Mouse (Mus musculus) WW6 (cell line): ENCODE measurements at regions not wholly inside any gene's neighbourhood (a gene's known extent, or its start where the extent isn't known, plus 50 kb on each side); places are given as distances from the start of the nearest gene placed in this dataset.

Experiments used
- DNase-seq: peaks from one replicate; pipeline ENCODE4 v3.0.0-alpha.2; 2013; ENCODE audit warnings: low read depth, low spot score

- DNase-seq, result no peak
These were observed 304.0 kb downstream of the Inhba start for GRCm38 (mm10) chr13:16315689-16316088.

- no peak for DNase-seq
These were observed 304.9 kb downstream of the Inhba start for GRCm38 (mm10) chr13:16316581-16316980.

- no peak for DNase-seq
These were observed 305.8 kb downstream of the Inhba start for GRCm38 (mm10) chr13:16317412-16317811.

GRCm38 (mm10) chr13:16320392-16320791, 308.7 kb downstream of the Inhba start:
- no peak for DNase-seq

GRCm38 (mm10) chr13:16325661-16326060, 314.0 kb downstream of the Inhba start:
- DNase-seq, result no peak

- no peak for DNase-seq
These were observed 330.1 kb downstream of the Inhba start for GRCm38 (mm10) chr13:16341727-16342126.

- no peak for DNase-seq
These were observed 330.5 kb downstream of the Inhba start for GRCm38 (mm10) chr13:16342171-16342570.

GRCm38 (mm10) chr13:16343280-16343945, 331.8 kb downstream of the Inhba start:
- no peak for DNase-seq

- DNase-seq, result no peak
These were observed 337.7 kb downstream of the Inhba start for GRCm38 (mm10) chr13:16349353-16349752.

GRCm38 (mm10) chr13:16350061-16350460, 338.4 kb downstream of the Inhba start:
- no peak for DNase-seq

- DNase-seq, result no peak
These were observed 343.7 kb downstream of the Inhba start for GRCm38 (mm10) chr13:16355316-16355715.

GRCm38 (mm10) chr13:16379492-16379891, 367.8 kb downstream of the Inhba start:
- no peak for DNase-seq

GRCm38 (mm10) chr13:16379949-16380348, 368.3 kb downstream of the Inhba start:
- DNase-seq, result no peak

GRCm38 (mm10) chr13:16382936-16383511, 371.4 kb downstream of the Inhba start:
- no peak for DNase-seq

- no peak for DNase-seq
These were observed 404.8 kb downstream of the Inhba start for GRCm38 (mm10) chr13:16416356-16417019.

GRCm38 (mm10) chr13:16424147-16424546, 412.5 kb downstream of the Inhba start:
- no peak for DNase-seq

GRCm38 (mm10) chr13:16435436-16435835, 423.8 kb downstream of the Inhba start:
- no peak for DNase-seq

- DNase-seq, result no peak
These were observed 441.6 kb downstream of the Inhba start for GRCm38 (mm10) chr13:16453234-16453633.

GRCm38 (mm10) chr13:16459743-16460142, 448.1 kb downstream of the Inhba start:
- DNase-seq, result no peak

- no peak for DNase-seq
These were observed 450.0 kb downstream of the Inhba start for GRCm38 (mm10) chr13:16461681-16462080.

- no peak for DNase-seq
These were observed 453.2 kb downstream of the Inhba start for GRCm38 (mm10) chr13:16464823-16465222.

GRCm38 (mm10) chr13:16465317-16465716, 453.7 kb downstream of the Inhba start:
- no peak for DNase-seq

GRCm38 (mm10) chr13:16465812-16466211, 454.2 kb downstream of the Inhba start:
- no peak for DNase-seq
